Mouse (Mus musculus) bone marrow, adult 2 months (tissue): ENCODE measurements around the gene Odf3l1. TPM values are rescaled to one million over a fixed set of nuclear protein-coding genes. Genes with fewer than 3 reads are reported as not detected.

Source experiments
- H3K27ac ChIP-seq: fragments of 200-500 bp; 2 replicates; pipeline ENCODE4 v1.5.1; 2012; ENCODE audit warnings: low read depth, mild to moderate bottlenecking, control low read depth, inconsistent platforms, low read length; ENCODE audit not compliant: control insufficient read depth, poor library complexity, insufficient read depth
- H3K4me1 ChIP-seq: fragments of 200-500 bp; 2 replicates; pipeline ENCODE4 v1.6.1; 2011; ENCODE audit warnings: low read length; ENCODE audit not compliant: control insufficient read depth, insufficient read depth
- H3K4me3 ChIP-seq: fragments of 200-500 bp; replicated peaks from 2 replicates; pipeline ENCODE3; 2011; ENCODE audit warnings: mild to moderate bottlenecking, low read depth, low read length, control low read depth; ENCODE audit not compliant: control insufficient read depth
- CTCF ChIP-seq: fragments of 200-500 bp; IDR thresholded peaks from 2 replicates; pipeline ENCODE4 v1.5.1; 2011; ENCODE audit warnings: low read length, control low read depth; ENCODE audit not compliant: control insufficient read depth, insufficient read depth
- POLR2A ChIP-seq: fragments of 200-500 bp; IDR thresholded peaks from 2 replicates; pipeline ENCODE4 v1.6.1; 2011; ENCODE audit warnings: low read depth, mild to moderate bottlenecking, control low read depth, low read length, borderline replicate concordance; ENCODE audit not compliant: control insufficient read depth
- WGBS: fragments of 180-500 bp; shearing (Covaris S2); methylation state at CpG from one replicate; pipeline ENCODE4 v1.1.7; 2018; 5-methylcytosine and 5-hydroxymethylcytosine counted together
- polyA plus RNA-seq: library from polyadenylated mRNA; stranded (reverse); fragments of >200 nt; gene quantifications from 2 replicates; pipeline ENCODE4 v1.2.4, GENCODE M21; 2011; ENCODE audit warnings: low replicate concordance; ENCODE audit not compliant: missing spikeins, insufficient read depth, insufficient read length

Gene Odf3l1
- polyA plus RNA-seq, 1 experiment: not detected

DNA sequence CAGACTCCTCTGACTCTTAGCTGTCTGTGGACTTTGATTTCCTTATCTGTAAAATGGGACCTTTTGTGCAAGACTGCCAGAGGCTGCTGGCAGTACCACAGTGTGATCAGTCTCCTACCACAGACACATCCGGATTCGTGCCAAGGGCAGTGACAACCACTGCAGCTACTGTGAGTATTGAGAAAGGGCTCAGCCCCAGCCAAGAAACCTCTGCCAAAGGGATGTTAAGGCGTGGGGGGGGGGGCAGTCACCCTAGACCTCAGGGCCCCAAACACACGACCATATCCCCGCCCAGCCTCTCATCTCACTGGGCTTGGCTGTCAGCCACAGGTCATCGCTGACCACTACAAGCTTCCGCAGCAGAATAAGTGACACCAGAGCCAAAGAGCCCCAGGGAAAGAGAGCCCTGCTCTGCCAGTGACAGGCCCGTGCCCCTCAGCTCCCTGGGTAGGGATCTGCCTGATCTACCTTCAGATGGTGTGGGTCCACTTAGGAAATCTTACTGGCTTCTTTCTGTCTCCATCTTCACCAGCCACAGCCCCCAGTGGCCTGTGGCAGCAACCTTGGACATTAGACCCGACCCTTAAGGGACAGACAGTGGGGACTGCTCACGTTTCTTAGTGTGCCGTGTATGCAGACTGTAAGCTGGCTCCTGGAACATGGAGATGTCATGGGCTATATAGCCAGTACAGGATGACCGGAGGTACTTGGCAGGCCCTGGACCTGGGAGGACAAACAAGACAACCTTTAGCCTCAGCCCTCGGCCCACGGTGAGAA lies 14.2 kb downstream of the Odf3l1 start:
- H3K4me3 ChIP-seq: no peak overlapping the region
- 65% methylated on average over 14 of the region's 14 CpGs for WGBS
- H3K4me1 ChIP-seq: no peaks in the 10 kb centered on the region; the same call in 1 of the 2 replicates
- H3K27ac ChIP-seq: no peak overlapping the region
- no peak for TF ChIP-seq CTCF
- no peak for TF ChIP-seq POLR2A

DNA sequence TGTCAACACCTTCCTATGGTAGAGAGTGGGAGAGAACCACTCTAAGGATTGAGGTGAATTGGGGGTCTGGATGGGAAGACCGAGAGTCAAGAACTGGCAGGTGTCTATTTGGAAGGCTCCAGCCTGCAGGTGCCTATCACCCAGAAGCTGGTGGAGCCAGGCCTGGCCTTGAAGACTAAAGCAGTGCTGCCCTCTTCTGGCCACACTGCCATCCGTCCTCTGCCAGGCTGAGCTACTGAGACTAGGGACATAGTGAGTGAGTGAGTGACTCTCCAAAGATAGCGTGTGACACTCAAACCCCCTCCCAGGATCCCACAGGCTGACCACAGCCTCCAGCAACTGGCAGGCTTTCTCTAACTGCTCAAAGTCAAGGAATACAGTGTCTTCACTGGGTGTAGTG lies 17.0 kb downstream of the Odf3l1 start:
- no peaks in the 10 kb centered on the region; the same call in 1 of the 2 replicates for H3K4me1 ChIP-seq
- WGBS: 15% methylated on average over 3 of the region's 3 CpGs

DNA sequence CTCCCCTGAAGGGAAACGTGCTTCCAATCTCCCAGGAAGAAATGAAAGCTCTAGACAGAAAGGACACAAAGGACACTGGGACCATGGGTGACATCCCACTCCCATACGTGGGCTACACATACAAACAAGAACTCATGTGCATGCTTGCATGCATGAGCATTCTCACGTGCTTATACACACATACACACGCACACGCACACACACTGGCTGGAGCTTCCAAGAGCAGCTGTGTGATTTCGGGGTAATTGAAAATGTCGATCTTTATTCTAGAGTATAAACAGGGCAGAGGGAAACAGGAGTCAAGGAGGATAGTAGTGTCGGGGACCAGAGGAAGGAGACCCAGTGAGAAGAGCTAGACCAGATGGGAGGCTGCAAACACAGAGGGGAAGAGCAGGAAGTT lies 19.8 kb downstream of the Odf3l1 start:
- TF ChIP-seq POLR2A: no peak
- no peak for TF ChIP-seq CTCF
- 72% methylated on average over 8 of the region's 8 CpGs for WGBS
- no peaks in the 10 kb centered on the region for H3K4me1 ChIP-seq
- no peak overlapping the region for H3K4me3 ChIP-seq
- no peak overlapping the region for H3K27ac ChIP-seq

More for the DNA sequence above, 17.0 kb downstream of the Odf3l1 start:
- TF ChIP-seq CTCF (peak; percentile 76), POLR2A (no peak)
- Histone ChIP-seq H3K27ac (no peak overlapping the region), H3K4me3 (no peak overlapping the region)

DNA sequence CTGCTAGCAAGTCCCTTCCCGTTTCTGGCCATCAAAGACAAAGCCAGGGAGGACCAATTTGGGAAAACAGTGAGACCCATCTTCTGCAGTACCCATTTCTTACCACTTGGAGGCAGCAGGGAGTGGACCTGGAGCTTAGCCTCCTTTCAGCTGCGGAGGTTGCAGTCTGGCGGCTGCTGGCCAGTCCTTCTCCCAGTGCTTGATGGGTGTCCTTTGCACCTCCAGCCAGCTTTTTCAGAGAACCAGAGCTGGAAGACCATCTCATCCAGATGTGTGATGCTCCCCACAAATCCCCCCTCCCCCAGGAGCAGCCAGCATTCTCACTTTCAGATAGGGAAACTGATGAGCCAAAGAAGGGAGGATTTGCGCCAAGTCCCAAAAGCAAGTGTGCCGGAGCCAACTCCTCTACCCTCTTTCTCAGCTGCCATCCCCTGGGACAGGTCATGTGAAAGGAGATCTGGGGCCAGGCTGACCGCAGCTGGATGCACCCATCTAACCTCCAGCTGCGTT lies 20.7 kb downstream of the Odf3l1 start:
- no peak overlapping the region for H3K27ac ChIP-seq
- no peak overlapping the region for H3K4me3 ChIP-seq
- no peaks in the 10 kb centered on the region for H3K4me1 ChIP-seq
- 35% methylated on average over 7 of the region's 7 CpGs for WGBS
- peak; percentile 60 for TF ChIP-seq CTCF
- no peak for TF ChIP-seq POLR2A

DNA sequence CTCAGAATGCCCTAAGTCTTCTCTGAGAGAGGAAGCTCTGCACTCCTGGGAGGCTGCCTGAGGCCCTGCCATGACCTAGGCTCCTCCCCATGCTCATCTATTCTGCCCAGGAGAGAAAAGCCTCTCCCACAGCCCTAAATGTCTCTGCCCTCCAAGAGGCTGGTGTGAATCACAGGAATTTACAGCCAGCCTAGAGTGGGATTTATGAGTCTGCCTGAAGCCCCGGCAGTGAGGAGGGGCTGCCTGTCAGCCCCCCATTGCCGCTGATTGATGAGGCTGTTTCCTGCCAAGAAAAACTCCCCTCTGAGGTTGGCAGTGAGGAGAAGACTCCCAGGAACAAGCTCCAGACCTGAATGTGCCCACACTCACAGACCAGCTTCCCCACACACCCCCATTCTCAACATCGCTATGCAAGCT lies 22.2 kb downstream of the Odf3l1 start:
- Histone ChIP-seq H3K27ac (no peak overlapping the region), H3K4me1 (no peaks in the 10 kb centered on the region), H3K4me3 (no peak overlapping the region)
- WGBS: 20% methylated on average over 3 of the region's 3 CpGs
- TF ChIP-seq CTCF (no peak), POLR2A (no peak)

GRCm38 (mm10) chr9:56841864-56842263 lies 22.6 kb downstream of the Odf3l1 start:
- H3K4me1 ChIP-seq: no peaks in the 10 kb centered on the region
- TF ChIP-seq POLR2A: no peak
- no peak for TF ChIP-seq CTCF
- H3K27ac ChIP-seq: no peak overlapping the region
- H3K4me3 ChIP-seq: no peak overlapping the region

GRCm38 (mm10) chr9:56840721-56841120 lies 23.8 kb downstream of the Odf3l1 start:
- Histone ChIP-seq H3K4me3 (no peak overlapping the region), H3K27ac (no peak overlapping the region), H3K4me1 (no peaks in the 10 kb centered on the region)
- TF ChIP-seq POLR2A (no peak), CTCF (no peak)
- 74% methylated on average over 5 of the region's 5 CpGs for WGBS

DNA sequence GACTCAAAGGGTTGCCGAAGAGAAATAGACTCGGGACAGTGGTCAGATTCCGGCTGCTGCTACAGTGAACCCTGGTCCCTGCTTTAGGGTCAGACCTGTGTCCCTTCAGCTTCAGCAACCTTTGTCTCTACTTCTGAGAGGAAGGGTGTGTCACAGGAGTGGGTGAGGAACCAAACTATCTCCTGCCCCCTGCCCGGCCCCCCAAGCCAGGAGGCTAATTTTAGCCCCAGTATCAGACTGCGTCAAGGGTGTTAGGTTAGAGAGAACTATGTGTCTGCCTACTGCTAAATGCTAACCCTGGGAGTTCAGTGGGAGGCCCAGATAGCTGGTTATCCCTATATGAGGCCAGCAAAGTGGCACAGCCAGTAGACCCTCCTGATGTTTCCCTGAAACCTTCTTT lies 29.3 kb downstream of the Odf3l1 start:
- WGBS: 76% methylated on average over 5 of the region's 5 CpGs
- H3K4me3 ChIP-seq: no peak overlapping the region
- TF ChIP-seq CTCF (no peak), POLR2A (no peak)
- no peak overlapping the region for H3K27ac ChIP-seq
- no peaks in the 10 kb centered on the region for H3K4me1 ChIP-seq

DNA sequence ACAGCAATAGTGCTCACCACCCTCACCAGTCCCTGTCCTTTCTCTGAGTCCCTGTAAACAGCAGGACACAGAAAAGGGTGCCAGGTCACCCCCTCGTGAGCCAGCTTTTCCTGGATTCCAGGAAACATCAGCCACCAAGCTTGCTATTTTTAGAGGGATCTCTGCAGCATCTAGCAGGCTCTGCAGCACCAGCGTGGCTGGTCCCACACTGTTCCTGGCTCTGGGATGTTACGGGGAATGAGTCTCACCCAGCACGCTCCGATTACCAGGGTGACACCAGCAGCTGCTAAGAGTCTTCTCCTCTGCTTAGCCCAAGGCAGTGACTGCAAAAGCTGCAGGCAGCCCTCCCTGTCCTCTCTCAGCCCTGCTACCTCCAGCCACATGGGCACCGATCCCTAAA lies 31.6 kb downstream of the Odf3l1 start:
- TF ChIP-seq POLR2A (no peak), CTCF (no peak)
- H3K4me1 ChIP-seq: no peaks in the 10 kb centered on the region
- WGBS: 29% methylated on average over 6 of the region's 6 CpGs
- no peak overlapping the region for H3K27ac ChIP-seq
- no peak overlapping the region for H3K4me3 ChIP-seq
